Mouse (Mus musculus) liver, embryonic 13.5 days (tissue): ENCODE measurements at regions not wholly inside any gene's neighbourhood (a gene's known extent, or its start where the extent isn't known, plus 50 kb on each side); places are given as distances from the start of the nearest gene placed in this dataset.
"Not testable (repeated sequence)": the region's sequence is repeated elsewhere in the genome, so short reads cannot be mapped to it uniquely, and the experiment has no call there.

Experiments used
- ATAC-seq: fragments of 200-750 bp; cut with Nextera tagmentation; 2 replicates; pipeline ENCODE4 v1.8.0; 2017; ENCODE audit warnings: low read depth, mild to moderate bottlenecking, moderate number of reproducible peaks, moderate library complexity
- DNase-seq: peaks from one replicate; pipeline ENCODE4 v3.0.0; 2022
- H3K27ac ChIP-seq: fragments of 300-500 bp; sonication (generic); 2 replicates; pipeline ENCODE4 v1.5.1; 2015; ENCODE audit warnings: moderate library complexity, mild to moderate bottlenecking, inconsistent platforms
- H3K27me3 ChIP-seq: fragments of 300-500 bp; sonication (generic); 2 replicates; pipeline ENCODE4 v1.6.1; 2015; ENCODE audit warnings: mild to moderate bottlenecking, inconsistent platforms
- H3K36me3 ChIP-seq: fragments of 300-500 bp; sonication (generic); 2 replicates; pipeline ENCODE4 v1.6.1; 2015; ENCODE audit warnings: mild to moderate bottlenecking, inconsistent platforms
- H3K4me1 ChIP-seq: fragments of 300-500 bp; sonication (generic); replicated peaks from 2 replicates; pipeline ENCODE4 v1.6.1; 2015; ENCODE audit warnings: inconsistent platforms
- H3K4me2 ChIP-seq: fragments of 300-500 bp; sonication (generic); 2 replicates; pipeline ENCODE4 v1.6.1; 2015; ENCODE audit warnings: inconsistent platforms, mild to moderate bottlenecking, moderate library complexity
- H3K4me3 ChIP-seq: fragments of 300-500 bp; sonication (generic); replicated peaks from 2 replicates; pipeline ENCODE4 v1.5.1; 2015; ENCODE audit warnings: mild to moderate bottlenecking, inconsistent platforms
- H3K9ac ChIP-seq: fragments of 300-500 bp; sonication (generic); 2 replicates; pipeline ENCODE4 v1.6.1; 2015; ENCODE audit warnings: mild to moderate bottlenecking, inconsistent platforms
- H3K9me3 ChIP-seq: fragments of 300-500 bp; sonication (generic); replicated peaks from 2 replicates; pipeline ENCODE4 v1.6.1; 2016; ENCODE audit warnings: inconsistent platforms
- WGBS: fragments of 180-500 bp; shearing (Covaris S2); methylation state at CpG from one replicate; pipeline ENCODE4 v1.1.7; 2015; ENCODE audit not compliant: insufficient replicate concordance; 5-methylcytosine and 5-hydroxymethylcytosine counted together

GRCm38 (mm10) chr2:166454160-166454888 is 259.3 kb downstream of the Prex1 start:
- 48% methylated on average over 3 of the region's 7 CpGs for WGBS
- H3K36me3 ChIP-seq, H3K27ac ChIP-seq, H3K4me1 ChIP-seq, H3K9me3 ChIP-seq, H3K27me3 ChIP-seq, ATAC-seq, H3K4me3 ChIP-seq, DNase-seq, H3K9ac ChIP-seq, H3K4me2 ChIP-seq: not testable (repeated sequence)

- ATAC-seq (no peak), DNase-seq (no peak)
- peaks cover 20% of the 10 kb centered on the region for H3K4me1 ChIP-seq
- H3K9ac ChIP-seq: no peak overlapping the region
- H3K4me3 ChIP-seq: no peak overlapping the region
- WGBS: 64% methylated on average over 7 of the region's 7 CpGs
- no peaks in the 10 kb centered on the region for H3K9me3 ChIP-seq
- H3K27me3 ChIP-seq: no peaks in the 10 kb centered on the region
- no peak overlapping the region for H3K4me2 ChIP-seq
- no peak overlapping the region for H3K27ac ChIP-seq
- no peaks in the 10 kb centered on the region for H3K36me3 ChIP-seq
Observed at GRCm38 (mm10) chr2:166450964-166451363, 262.7 kb downstream of the Prex1 start.

- Histone ChIP-seq H3K4me1 (peaks cover 20% of the 10 kb centered on the region), H3K36me3 (no peaks in the 10 kb centered on the region), H3K27me3 (no peaks in the 10 kb centered on the region), H3K4me2 (no peak overlapping the region), H3K4me3 (no peak overlapping the region), H3K9me3 (no peaks in the 10 kb centered on the region), H3K27ac (no peak overlapping the region), H3K9ac (no peak overlapping the region)
- ATAC-seq (no peak), DNase-seq (no peak)
- WGBS: 69% methylated on average over 10 of the region's 10 CpGs
Observed at GRCm38 (mm10) chr2:166450380-166450779, 263.3 kb downstream of the Prex1 start.

GRCm38 (mm10) chr2:166448724-166449123 is 264.9 kb downstream of the Prex1 start:
- 22% methylated on average over 13 of the region's 13 CpGs for WGBS
- H3K4me1 ChIP-seq: peaks cover 20% of the 10 kb centered on the region
- DNase-seq: no peak

GRCm38 (mm10) chr2:166448161-166448560 is 265.5 kb downstream of the Prex1 start:
- DNase-seq: no peak
- no peaks in the 10 kb centered on the region for H3K36me3 ChIP-seq
- ATAC-seq: no peak
- H3K9me3 ChIP-seq: no peaks in the 10 kb centered on the region
- WGBS: 40% methylated on average over 11 of the region's 11 CpGs
- no peak overlapping the region for H3K9ac ChIP-seq
- no peak overlapping the region for H3K27ac ChIP-seq
- no peak overlapping the region for H3K4me3 ChIP-seq
- H3K4me2 ChIP-seq: no peak overlapping the region
- H3K27me3 ChIP-seq: no peaks in the 10 kb centered on the region
- peaks cover 20% of the 10 kb centered on the region for H3K4me1 ChIP-seq

More at GRCm38 (mm10) chr2:166448724-166449123, 264.9 kb downstream of the Prex1 start:
- Histone ChIP-seq H3K9ac (no peak overlapping the region), H3K36me3 (no peaks in the 10 kb centered on the region), H3K4me3 (no peak overlapping the region), H3K27me3 (no peaks in the 10 kb centered on the region), H3K4me2 (no peak overlapping the region), H3K27ac (no peak overlapping the region), H3K9me3 (no peaks in the 10 kb centered on the region)
- ATAC-seq: no peak

GRCm38 (mm10) chr2:166446536-166446935 is 267.1 kb downstream of the Prex1 start:
- 24% methylated on average over 3 of the region's 3 CpGs for WGBS
- H3K27me3 ChIP-seq: no peaks in the 10 kb centered on the region
- H3K4me1 ChIP-seq: peaks cover 20% of the 10 kb centered on the region
- no peak overlapping the region for H3K4me3 ChIP-seq
- H3K4me2 ChIP-seq: no peak overlapping the region
- no peaks in the 10 kb centered on the region for H3K9me3 ChIP-seq
- no peak overlapping the region for H3K27ac ChIP-seq
- DNase-seq (no peak), ATAC-seq (no peak)
- no peak overlapping the region for H3K9ac ChIP-seq
- no peaks in the 10 kb centered on the region for H3K36me3 ChIP-seq

GRCm38 (mm10) chr2:166445824-166446223 is 267.8 kb downstream of the Prex1 start:
- H3K4me3 ChIP-seq, ATAC-seq, H3K4me2 ChIP-seq, H3K27me3 ChIP-seq, H3K27ac ChIP-seq, DNase-seq, H3K9ac ChIP-seq, H3K9me3 ChIP-seq, H3K36me3 ChIP-seq: not testable (repeated sequence)
- 36% methylated on average over 7 of the region's 7 CpGs for WGBS
- peaks cover 20% of the 10 kb centered on the region for H3K4me1 ChIP-seq

GRCm38 (mm10) chr2:166442997-166443396 is 270.6 kb downstream of the Prex1 start:
- H3K27ac ChIP-seq: no peak overlapping the region
- WGBS: 61% methylated on average over 15 of the region's 15 CpGs
- H3K4me1 ChIP-seq: peaks cover 11% of the 10 kb centered on the region; the same call in 1 of the 2 replicates
- no peak for DNase-seq
- no peak for ATAC-seq
- no peaks in the 10 kb centered on the region for H3K27me3 ChIP-seq
- no peak overlapping the region for H3K4me2 ChIP-seq
- no peaks in the 10 kb centered on the region for H3K36me3 ChIP-seq
- no peaks in the 10 kb centered on the region for H3K9me3 ChIP-seq
- H3K9ac ChIP-seq: no peak overlapping the region
- no peak overlapping the region for H3K4me3 ChIP-seq

- Histone ChIP-seq H3K9me3 (no peaks in the 10 kb centered on the region), H3K36me3 (no peaks in the 10 kb centered on the region), H3K4me3 (no peak overlapping the region), H3K4me1 (no peaks in the 10 kb centered on the region), H3K4me2 (no peak overlapping the region), H3K9ac (no peak overlapping the region), H3K27ac (no peak overlapping the region), H3K27me3 (no peaks in the 10 kb centered on the region)
- DNase-seq (no peak), ATAC-seq (no peak)
- 47% methylated on average over 13 of the region's 13 CpGs for WGBS
Observed at GRCm38 (mm10) chr2:166439847-166440775, 273.5 kb downstream of the Prex1 start.

- Histone ChIP-seq H3K27ac (no peak overlapping the region), H3K4me2 (no peak overlapping the region), H3K4me1 (no peaks in the 10 kb centered on the region), H3K4me3 (no peak overlapping the region), H3K9me3 (no peaks in the 10 kb centered on the region), H3K36me3 (no peaks in the 10 kb centered on the region), H3K27me3 (no peaks in the 10 kb centered on the region), H3K9ac (no peak overlapping the region)
- no peak for DNase-seq
- ATAC-seq: no peak
- 68% methylated on average over 9 of the region's 9 CpGs for WGBS
Observed at GRCm38 (mm10) chr2:166438207-166438606, 275.4 kb downstream of the Prex1 start.

- Histone ChIP-seq H3K4me3 (no peak overlapping the region), H3K9ac (no peak overlapping the region), H3K27ac (no peak overlapping the region), H3K4me1 (no peaks in the 10 kb centered on the region), H3K27me3 (no peaks in the 10 kb centered on the region), H3K9me3 (no peaks in the 10 kb centered on the region), H3K36me3 (no peaks in the 10 kb centered on the region), H3K4me2 (no peak overlapping the region)
- ATAC-seq (no peak), DNase-seq (no peak)
- WGBS: 54% methylated on average over 8 of the region's 8 CpGs
Observed at GRCm38 (mm10) chr2:166434554-166434953, 279.1 kb downstream of the Prex1 start.
